9 mouse cellular contexts compared by ENCODE assay signal in genomic region chr7:130605111-130605510, GRCm38 (mm10). TPM values are rescaled to one million over a fixed set of nuclear protein-coding genes. Genes with fewer than 3 reads are reported as not detected.
A peak's percentile ranks its signal among the peaks of the same experiment; 100 is the strongest.
DNase-seq lines count a peak whose midpoint lies in the region; ATAC-seq and TF ChIP-seq lines count a peak whose summit lies in the region.
"Had no signal": no experiment of that assay in that cellular context is flagged by ENCODE, and none has a peak within 500 bp of the region (broad histone marks: within the 10 kb centered on the region; RNA-seq: fewer than 3 reads in every experiment).

No protein-coding gene starts in this region.

- no peak for DNase-seq in left cerebral cortex, adult 2 months (ENCODE audit: extremely low spot score in 1 of 2, low spot score in 2 of 2)
- no peak for DNase-seq in left cerebral cortex, postnatal 10 days (ENCODE audit: extremely low spot score in 1 of 2, low spot score in 2 of 2)
- no peak for DNase-seq in Patski (ENCODE audit: low read depth, low spot score)
- peak; percentile 16 for DNase-seq in forelimb bud, embryonic 11.5 days (ENCODE audit: low read depth, low spot score)
- no peak for DNase-seq in c-Kit-positive CD71-positive TER-119-positive erythroid progenitor cells, embryonic 14.5 days (ENCODE audit: low spot score)
- DNase-seq in forebrain, embryonic 14.5 days (ENCODE audit: low spot score), result no peak
- DNase-seq: cerebellum, adult 11 months had no signal

- H3K9ac ChIP-seq in forebrain, embryonic 14.5 days (ENCODE audit: low read length), result no peak overlapping the region
- H3K9ac ChIP-seq: stomach, embryonic 15.5 days had no signal

- peak; percentile 63 for TF ChIP-seq CTCF in left cerebral cortex, adult 2 months (IDR thresholded peaks at IDR 0.05)
- peak; percentile 69 for TF ChIP-seq CTCF in Patski (IDR thresholded peaks at IDR 0.05)
- TF ChIP-seq CTCF in small intestine, adult 2 months (IDR thresholded peaks at IDR 0.05; ENCODE audit: extremely low read depth, insufficient read length, insufficient replicate concordance, low read depth, low read length), result peak; percentile 62; the same call in 1 of the 2 replicates

- intact Hi-C loops in left cerebral cortex, adult 2 months (cut with DNase I), result loop anchor here (2.0 kb wide), 1 partner anchor 58 kb away; no protein-coding TSS in a partner anchor
- intact Hi-C loops in left cerebral cortex, postnatal 10 days (cut with DNase I), result no loop called here

- H3K4me2 ChIP-seq in forebrain, embryonic 14.5 days (ENCODE audit: low read length), result no peak overlapping the region
- H3K4me2 ChIP-seq: stomach, embryonic 15.5 days had no signal

- 29% methylated on average over 6 of the region's 6 CpGs for WGBS in small intestine, adult 2 months
- WGBS in forebrain, embryonic 14.5 days, result 32% methylated on average over 6 of the region's 6 CpGs

- in situ Hi-C loops in Patski (cut with MboI; ENCODE audit: low pct_unique_long_range_greater_than_20kb), result loop anchor here (5.0 kb wide), 1 partner anchor 73 kb away; no protein-coding TSS in a partner anchor

- H3K4me3 ChIP-seq in left cerebral cortex, adult 2 months, result no peak overlapping the region
- H3K4me3 ChIP-seq in small intestine, adult 2 months (ENCODE audit: low read depth, low read length), result no peak overlapping the region
- H3K4me3 ChIP-seq in forebrain, embryonic 14.5 days (ENCODE audit: low read depth, low read length), result no peak overlapping the region
- H3K4me3 ChIP-seq: stomach, embryonic 15.5 days had no signal

- no peaks in the 10 kb centered on the region for H3K9me3 ChIP-seq in forebrain, embryonic 14.5 days (replicated peaks; ENCODE audit: control insufficient read depth, low read length)
- H3K9me3 ChIP-seq: stomach, embryonic 15.5 days had no signal

- no peaks in the 10 kb centered on the region for H3K27me3 ChIP-seq in Patski
- H3K27me3 ChIP-seq in small intestine, adult 2 months (ENCODE audit: control insufficient read depth, insufficient read depth, low read length), result no peaks in the 10 kb centered on the region
- no peaks in the 10 kb centered on the region for H3K27me3 ChIP-seq in forebrain, embryonic 14.5 days (replicated peaks; ENCODE audit: control insufficient read depth, insufficient read depth, low read length)
- H3K27me3 ChIP-seq: stomach, embryonic 15.5 days had no signal

- no peaks in the 10 kb centered on the region for H3K36me3 ChIP-seq in small intestine, adult 2 months (ENCODE audit: control insufficient read depth, insufficient read depth, low read length)
- H3K36me3 ChIP-seq in forebrain, embryonic 14.5 days (ENCODE audit: control insufficient read depth, insufficient read depth, low read length), result no peaks in the 10 kb centered on the region
- H3K36me3 ChIP-seq: stomach, embryonic 15.5 days had no signal

- peaks cover 13% of the 10 kb centered on the region for H3K4me1 ChIP-seq in small intestine, adult 2 months (ENCODE audit: control insufficient read depth, insufficient read depth, insufficient read length, low read length)
- H3K4me1 ChIP-seq in forebrain, embryonic 14.5 days (ENCODE audit: control insufficient read depth, insufficient read depth, low read length), result no peaks in the 10 kb centered on the region
- H3K4me1 ChIP-seq: stomach, embryonic 15.5 days had no signal

- ATAC-seq in Patski, result no peak
- no peak for ATAC-seq in forebrain, embryonic 14.5 days

- CTCF ChIA-PET in Patski (lab: Charles Lee), result interaction anchor here (1.0 to 1.6 kb wide), 11 partner anchors 8 to 158 kb away, joined by 3 to 6 read pairs (median 3); no protein-coding TSS in a partner anchor

- POLR2A ChIA-PET in Patski (lab: Charles Lee), result no interaction called here

- no peak overlapping the region for H3K27ac ChIP-seq in left cerebral cortex, adult 2 months
- H3K27ac ChIP-seq in small intestine, adult 2 months (ENCODE audit: insufficient read depth, low read depth, low read length), result no peak overlapping the region
- H3K27ac ChIP-seq in forebrain, embryonic 14.5 days (ENCODE audit: low read depth, low read length), result no peak overlapping the region
- H3K27ac ChIP-seq: stomach, embryonic 15.5 days had no signal

- no peak for TF ChIP-seq POLR2A in small intestine, adult 2 months (IDR thresholded peaks at IDR 0.05; ENCODE audit: low read depth, low read length)

RNA-seq across cellular contexts. Expression of gene Tacc2, which starts 27.9 kb away (rescaled TPM):
- total RNA-seq in left cerebral cortex, adult 2 months (2021), result 10 to 100 TPM; 65.9 to 67.6 TPM
- total RNA-seq in left cerebral cortex, postnatal 10 days (2021), result 10 to 100 TPM; 79.4 to 81.9 TPM
- polyA plus RNA-seq in Patski (2021), result 40.0 TPM
- polyA plus RNA-seq in small intestine, adult 2 months (2012; rRNA removed), result 25.9 and 57.5 TPM in 2 replicates
- 40.2 and 47.9 TPM in 2 replicates for polyA plus RNA-seq in forebrain, embryonic 14.5 days (2014; fragmentation: Nextera tagmentation; extraction: Ambion mirVana)

RNA-seq across cellular contexts. Expression of gene Nsmce4a, which starts 32.2 kb away (rescaled TPM):
- 10 to 100 TPM; 33.6 to 40.3 TPM for total RNA-seq in left cerebral cortex, adult 2 months (2021)
- total RNA-seq in left cerebral cortex, postnatal 10 days (2021), result 10 to 100 TPM; 29.1 to 30.4 TPM
- 80.1 TPM for polyA plus RNA-seq in Patski (2021)
- polyA plus RNA-seq in small intestine, adult 2 months (2012; rRNA removed), result 39.9 and 62.9 TPM in 2 replicates
- 130 and 154 TPM in 2 replicates for polyA plus RNA-seq in forebrain, embryonic 14.5 days (2014; fragmentation: Nextera tagmentation; extraction: Ambion mirVana)
